Mouse (Mus musculus): ENCODE measurements at regions not wholly inside any gene's neighbourhood (a gene's known extent, or its start where the extent isn't known, plus 50 kb on each side); places are given as distances from the start of the nearest gene placed in this dataset.

DNA sequence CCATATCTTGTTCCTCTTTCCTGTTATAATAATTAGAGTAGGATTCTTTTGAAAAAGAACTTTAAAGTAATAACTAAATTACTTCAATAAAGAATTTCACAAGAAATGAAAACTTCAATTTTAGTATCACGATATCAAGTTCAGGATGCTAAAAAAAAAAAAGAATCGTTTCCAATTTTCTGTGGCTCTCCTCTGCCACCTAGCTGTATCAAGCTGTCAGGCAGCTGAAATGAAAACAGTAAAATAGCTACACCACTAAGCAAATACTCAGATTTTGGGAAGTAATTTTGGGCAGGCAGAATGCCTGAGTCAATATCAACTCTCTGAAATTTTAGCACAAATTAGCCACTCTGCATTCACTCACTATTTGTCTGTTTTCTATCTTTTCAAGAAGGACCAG is 694.5 kb upstream of the Arrdc3 start:
- no peak for DNase-seq (ENCODE audit: low spot score)

DNA sequence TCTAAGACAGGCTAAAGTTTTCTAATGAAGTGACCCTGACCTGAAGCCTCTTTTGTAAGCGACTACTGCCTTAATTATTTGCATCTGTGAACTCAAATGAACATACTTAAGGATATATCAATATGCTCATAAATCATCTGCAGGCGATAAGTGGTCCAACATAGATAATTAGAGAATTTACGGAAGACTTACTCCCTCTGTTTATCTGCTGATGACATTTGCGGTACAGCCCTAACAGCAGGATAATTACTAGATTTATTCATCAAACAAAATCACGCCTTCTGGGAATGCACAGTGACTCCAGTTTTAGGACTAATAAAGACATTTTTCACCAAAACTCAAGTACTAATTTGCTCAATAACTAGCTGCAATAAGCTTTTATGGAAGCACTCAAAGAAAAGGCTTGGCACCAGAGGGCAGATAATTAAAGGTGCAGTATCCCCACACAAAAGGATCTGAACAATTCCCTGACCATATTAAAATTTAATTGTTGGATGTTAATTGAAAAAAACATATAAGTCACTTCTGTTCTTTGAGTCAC is 688.0 kb upstream of the Arrdc3 start:
- no peak for DNase-seq (ENCODE audit: low spot score)

DNA sequence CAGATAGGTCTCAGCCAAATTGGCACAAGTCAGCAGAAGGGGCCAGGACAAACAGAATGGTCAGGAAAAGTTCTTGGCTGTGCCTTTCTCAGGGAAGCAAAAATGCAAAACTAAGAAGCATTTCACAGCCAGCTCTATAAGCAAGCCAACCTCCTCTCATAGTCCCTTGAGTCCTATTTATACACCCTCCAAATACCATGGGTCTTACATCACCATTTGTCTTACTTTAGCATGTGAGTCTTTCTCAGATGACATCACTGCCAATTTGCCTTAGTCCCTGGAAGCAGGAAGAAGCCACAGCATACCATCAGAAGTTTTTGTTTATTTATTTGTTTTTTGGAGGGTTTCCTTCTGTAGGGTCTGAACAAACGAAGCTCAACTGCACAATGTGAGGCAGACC is 659.1 kb upstream of the Arrdc3 start:
- no peak for DNase-seq (ENCODE audit: low spot score)

DNA sequence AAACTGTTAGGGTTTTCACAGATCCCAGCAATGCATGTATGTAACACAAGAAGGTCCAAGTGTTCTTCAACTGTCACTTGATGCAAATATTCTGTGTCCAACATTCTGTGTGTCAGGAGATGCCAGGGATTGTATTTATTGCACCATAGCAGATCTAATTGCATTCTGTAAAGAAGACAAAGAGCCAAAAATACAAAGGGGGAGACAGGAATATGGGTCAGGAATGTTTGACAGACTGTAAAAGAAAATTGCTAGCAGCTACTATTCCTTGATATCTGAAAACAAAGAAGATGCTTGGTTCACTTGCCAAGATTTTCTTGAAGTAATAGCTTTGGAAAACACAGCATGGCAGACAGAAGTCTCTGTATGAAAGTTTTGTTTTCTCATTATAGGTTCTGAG is 651.8 kb upstream of the Arrdc3 start:
- no peak for DNase-seq (ENCODE audit: low spot score)

DNA sequence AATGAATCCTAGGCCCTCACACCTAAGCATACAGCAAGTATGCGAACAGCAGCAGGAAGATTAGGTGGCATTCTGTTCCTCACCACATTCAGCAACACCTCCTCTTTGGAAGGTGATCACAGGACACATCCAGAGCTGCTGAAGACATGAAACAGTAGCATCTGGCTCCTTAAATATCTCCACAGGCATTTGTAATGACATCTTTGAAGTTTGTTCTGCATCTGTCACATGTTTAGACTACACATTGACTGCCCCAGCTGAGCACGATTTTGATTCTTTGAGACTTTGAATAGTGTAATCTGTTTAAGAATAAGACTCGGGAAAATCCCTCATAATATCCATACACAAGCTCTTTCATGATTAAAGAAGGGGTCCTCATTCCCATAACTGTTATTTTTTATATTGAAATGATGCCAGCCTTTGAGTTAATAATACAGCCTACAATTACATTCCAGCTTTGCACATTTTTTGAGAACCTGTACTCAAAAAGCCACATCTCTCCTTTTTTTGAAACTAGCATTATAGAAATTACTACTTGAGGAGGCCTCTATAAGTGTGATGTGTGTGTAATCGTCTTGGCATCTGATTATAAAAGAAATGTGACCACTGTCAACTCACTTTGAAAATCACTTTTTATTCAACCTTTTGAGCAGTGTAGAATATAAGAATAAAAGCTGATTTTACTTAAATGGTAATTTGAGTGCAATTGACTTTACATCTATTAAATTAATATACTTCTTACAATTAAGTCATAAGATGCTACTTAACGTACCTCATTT is 647.7 kb upstream of the Arrdc3 start:
- DNase-seq (ENCODE audit: low spot score): no peak

DNA sequence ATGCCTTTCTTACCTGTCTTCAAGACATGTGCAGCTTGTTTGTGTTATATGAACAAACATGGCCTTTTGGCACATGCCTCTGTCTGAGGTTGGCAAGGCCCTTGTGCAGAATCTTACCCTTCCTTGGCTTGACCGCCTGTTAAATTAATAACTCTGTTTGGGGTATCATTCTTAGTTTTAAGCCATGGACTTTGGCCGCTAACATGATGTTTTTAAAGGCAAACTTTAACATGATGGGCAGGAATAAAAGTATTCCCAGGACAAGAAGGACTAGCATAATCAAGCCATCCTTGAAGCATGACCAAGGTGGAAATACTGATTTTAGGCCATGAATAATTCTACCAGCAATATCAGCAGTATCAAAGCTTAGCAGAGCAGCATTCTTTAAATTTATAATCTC is 620.4 kb upstream of the Arrdc3 start:
- no peak for DNase-seq (ENCODE audit: low spot score)

DNA sequence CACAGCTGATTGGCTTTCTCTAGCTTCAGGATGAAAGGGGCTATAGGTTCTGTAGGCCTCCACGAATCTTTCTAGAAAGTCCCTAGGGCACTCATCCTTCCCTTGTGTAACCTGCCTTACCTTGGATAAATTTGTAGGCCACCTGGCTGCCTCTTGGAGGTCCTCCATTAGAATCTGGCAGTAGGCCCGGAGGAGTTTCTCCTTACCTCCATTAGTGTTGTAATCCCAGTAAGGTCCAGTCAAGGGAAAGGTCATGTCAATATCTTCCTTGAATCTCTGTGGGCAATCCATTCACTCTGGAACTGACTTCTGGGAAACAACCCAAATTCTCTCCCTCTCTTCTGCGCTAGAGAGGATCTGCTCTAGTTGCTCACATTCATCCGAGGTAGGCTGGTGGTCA is 616.1 kb upstream of the Arrdc3 start:
- DNase-seq (ENCODE audit: low spot score): no peak

DNA sequence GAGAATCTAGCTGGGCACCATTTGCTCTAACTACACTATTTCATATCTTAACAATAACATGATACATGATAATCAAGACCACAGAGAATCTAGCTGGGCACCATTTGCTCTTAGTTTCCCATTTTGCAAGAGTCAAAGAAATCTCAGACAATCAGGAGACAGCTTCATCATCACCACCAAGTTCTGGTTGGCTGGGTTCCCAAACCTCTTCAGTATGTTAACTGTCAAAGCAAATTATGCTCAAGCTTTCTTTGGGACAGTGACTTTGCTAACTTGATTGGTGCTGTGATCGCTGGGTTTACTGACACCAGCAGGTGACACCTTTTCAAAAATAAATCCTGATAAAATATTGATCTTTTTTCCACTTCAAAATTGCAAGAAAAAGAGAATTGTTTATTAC is 609.2 kb upstream of the Arrdc3 start:
- DNase-seq (ENCODE audit: low spot score): no peak

DNA sequence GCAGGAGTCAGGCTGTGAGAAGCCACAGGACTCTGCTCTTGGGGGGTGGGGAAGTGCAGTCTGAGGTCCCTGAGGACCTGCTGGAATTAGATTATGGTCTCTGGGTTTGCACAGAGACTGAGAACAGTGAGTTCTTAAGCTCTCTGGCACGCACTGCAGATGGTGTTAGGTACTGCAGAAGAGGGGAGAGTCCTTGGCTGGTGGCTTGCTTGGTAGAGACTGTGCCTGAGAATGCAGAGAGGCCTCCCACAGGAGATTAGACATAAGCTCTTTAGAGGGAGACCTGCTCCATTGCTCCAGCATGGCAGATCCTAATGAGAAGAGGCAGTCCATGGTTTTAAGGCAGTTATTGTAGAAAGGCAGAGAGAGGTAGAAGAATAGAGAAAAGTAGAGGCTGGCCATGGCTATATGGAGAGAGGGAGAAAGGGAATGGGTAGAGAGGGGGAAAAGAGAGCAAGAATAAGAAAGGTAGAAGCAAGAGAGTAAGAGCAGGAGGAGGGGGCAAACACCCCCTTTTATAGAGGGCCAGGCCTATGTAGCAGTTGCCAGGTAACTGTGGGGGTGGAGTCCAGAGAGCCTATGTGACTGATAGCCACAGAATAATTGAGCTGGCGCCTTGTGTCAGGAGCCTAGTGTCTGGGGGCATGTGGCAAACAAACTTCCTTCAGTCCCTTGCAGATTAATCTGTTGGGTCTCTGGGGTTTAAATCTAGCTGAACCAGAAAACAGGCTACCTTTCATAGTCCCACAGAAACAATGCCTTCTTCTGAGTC is 591.3 kb upstream of the Arrdc3 start:
- DNase-seq (ENCODE audit: low spot score): no peak

DNA sequence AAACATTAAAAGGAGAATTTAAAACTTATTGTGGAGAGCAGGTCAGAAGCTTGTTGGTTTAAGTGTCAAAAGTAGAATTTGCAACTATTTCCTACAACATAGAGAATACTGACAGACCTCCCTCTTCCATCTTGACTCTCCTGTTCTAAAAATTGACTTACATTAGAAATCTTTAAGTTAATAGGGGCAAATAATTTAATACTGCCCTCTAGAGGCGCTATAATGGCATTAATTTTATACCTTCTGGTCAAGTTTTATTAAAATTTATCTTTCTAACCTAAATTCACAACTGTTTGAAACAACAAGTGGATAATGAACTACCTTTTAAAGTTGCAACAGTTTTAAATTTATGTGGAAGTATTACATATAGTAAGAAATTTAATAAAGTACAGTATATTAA is 587.5 kb upstream of the Arrdc3 start:
- DNase-seq (ENCODE audit: low spot score): no peak

DNA sequence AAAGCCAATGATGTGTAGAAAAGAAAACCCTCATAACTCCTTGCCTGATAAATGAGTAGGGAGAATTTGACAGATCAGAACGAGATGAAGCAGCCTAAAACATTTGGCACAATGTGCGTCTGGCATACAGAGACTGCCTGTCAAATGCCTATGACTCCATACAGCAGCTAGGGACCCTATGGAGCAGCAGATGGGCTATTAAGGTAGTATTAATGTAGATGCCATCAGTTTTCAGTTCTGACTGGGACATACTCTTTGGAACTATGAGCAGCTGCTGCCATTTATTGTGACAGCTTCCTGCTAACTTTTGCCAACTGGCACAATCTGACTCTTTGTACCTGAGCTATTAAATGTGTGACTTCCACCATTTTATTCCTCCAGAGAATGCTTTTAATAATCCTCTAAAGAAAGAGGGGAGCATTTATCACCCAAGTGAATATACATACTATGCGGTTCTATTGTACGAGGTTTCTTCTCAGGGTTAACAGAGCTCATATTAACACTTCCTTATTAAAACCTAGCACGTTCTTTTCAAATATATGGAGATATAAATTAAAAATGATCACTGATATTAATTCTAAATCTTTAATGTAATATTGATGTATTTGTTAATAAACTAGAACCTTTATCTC is 549.0 kb upstream of the Arrdc3 start:
- DNase-seq (ENCODE audit: low spot score): no peak

DNA sequence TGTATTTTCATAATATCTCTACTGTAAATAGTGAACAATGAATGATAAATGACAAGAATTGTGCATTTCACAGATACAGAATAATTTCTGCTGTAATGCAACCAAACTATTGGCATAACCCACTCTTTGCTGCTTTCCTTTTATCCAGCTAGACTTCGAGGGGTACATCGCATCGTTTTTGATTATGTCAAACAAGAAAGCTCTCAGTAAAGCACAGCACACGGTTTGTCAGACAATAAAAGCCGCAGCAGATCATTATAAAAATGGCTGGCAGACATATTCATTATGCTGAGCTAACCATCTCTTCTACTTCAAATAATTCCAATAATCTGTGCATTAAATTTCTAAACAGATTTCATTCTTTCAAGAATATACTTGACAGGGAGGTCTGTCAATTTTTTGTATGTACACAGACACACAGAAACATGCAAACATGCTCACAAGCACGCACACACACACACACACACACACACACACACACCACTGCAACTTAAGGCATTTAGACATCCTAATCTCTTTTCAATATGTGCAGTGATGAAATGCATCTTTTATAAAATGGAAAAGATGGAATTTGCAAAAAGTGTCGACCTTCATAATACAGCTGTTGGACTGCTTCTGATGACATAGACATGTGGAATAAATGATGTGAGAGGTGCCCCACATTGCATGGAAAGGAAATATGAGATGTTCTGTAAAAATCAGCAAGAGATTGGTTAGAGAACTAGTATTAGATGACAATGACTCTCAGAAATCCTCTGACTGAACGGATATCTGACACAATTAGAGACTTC is 548.1 kb upstream of the Arrdc3 start:
- DNase-seq (ENCODE audit: low spot score): no peak

DNA sequence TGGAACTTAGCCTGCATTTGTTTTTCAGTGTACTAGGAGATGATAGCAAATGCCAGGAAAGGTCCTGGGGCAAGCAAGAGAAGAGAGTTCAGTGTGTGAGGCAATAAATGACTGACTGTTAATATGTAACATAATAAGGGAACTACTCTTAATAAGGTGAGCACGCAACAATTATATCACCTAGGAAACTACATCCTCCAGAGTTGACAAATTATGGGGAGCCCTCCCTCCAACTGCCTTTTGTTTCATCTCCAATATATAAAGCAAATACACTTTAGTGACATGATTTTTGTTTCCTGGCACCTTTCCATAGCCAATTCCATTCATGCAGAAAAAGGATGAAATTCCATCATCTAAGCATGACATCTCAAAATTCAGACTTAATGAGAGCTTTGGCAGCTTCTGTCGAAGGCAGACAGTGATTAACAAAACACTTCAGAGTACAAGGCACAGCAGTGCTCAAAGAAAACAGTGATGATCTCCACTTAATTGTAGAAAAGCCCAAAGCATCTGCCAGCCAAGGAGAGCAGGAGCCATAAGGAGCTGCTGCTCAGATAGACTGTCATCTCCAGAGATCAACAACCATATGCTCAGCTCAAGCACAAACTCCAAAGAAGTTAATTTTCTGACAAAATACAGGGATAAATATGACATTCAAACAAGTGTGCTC is 536.1 kb upstream of the Arrdc3 start:
- DNase-seq (ENCODE audit: low spot score): no peak

DNA sequence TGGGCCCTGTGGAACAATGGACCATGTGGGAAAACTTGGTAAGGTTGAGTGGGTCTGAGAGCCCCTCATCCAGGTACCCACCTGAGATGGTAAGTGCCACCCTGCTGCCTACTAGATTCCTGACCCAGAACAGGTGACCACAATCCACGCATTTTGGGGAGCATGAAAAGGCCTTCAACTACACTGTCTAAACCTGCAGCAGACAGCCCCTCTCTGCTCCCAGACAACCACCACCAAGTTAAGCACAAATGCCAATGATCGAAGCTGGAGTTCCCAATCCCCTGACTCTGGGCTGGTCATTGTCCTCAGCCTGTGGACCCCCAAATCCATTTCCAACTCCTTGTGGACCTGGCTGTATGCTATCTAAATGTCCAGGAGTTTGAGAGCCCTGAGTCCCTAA is 517.2 kb upstream of the Arrdc3 start:
- DNase-seq (ENCODE audit: low spot score): no peak

DNA sequence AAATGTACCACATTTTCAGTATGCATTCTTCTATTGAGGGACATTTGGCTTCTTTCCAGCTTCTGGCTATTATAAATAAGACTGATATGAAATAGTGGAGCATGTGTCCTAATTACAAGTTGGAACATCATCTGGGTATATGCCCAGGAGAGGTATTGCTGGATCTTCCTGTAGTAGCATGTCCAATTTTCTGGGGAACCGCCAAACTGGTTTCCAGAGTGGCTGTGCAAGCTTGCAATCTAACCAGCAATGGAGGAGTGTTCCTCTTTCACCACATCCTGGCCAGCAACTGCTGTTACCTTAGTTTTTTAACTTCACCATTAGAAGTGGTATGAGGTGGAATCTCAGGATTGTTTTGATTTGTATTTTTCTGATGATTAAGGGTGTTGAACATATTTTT is 512.7 kb upstream of the Arrdc3 start:
- no peak for DNase-seq (ENCODE audit: low spot score)

DNA sequence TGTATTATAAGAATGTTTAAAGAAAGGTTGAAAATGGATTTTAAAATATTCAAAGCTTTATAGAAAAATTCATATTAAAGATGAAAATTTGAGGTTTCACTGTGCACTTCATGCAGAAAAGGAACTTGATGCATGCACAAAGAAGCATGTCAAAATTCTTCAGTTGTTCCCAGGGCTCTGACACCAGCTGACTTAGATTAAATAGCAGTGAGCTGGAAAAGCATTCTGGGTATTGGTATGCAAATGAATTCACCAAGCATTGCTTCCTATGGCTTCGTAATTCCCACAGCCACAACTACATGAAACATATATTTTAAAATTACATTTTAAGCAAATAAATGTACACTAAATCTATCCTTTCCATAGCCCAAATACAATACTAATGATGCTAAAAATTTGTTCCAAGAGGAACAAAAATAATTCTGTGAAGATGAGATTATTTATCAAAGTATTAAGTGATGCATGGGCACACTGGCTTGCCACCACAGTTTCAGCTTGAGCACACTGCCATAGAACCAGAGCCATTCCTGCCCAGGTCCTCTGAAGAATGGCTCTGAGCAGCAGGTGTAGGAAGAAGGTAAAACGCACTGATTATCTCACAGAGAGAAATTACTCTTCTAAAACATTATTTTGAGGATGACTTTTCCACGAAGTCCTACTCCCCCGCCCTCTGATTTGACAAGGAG is 501.8 kb upstream of the Arrdc3 start:
- DNase-seq (ENCODE audit: low spot score): no peak

DNA sequence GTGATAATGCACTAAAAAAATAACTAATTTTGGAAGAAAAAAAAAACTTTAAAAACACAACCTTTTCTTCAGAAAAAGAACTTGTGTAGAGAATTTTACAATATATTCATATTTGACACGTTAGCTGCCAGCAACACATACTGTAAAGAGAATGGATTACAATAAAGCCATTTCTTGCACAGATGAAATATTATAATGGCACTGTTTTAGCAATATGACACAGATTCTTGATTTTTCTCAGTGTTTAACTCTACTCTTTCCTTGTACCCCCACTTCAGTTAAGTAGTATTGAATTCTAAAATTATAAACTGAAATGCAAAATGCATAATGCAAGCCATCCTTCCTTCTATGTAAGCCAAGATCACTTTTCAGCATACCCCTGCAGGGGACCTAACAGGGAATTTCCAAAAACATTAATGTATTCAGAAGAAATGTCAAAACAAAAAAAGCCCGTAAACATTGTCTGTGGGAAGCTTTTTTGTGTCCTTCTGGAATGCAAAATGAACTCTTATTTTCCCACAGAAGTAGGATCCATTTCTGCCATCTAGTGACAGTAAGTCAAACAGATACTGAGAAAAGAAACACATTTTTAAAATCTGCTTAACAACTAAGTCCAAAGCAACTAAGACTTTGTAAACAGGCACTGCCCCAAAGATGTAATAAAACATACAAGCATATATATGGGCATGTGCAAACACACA is 501.1 kb upstream of the Arrdc3 start:
- no peak for DNase-seq (ENCODE audit: low spot score)

DNA sequence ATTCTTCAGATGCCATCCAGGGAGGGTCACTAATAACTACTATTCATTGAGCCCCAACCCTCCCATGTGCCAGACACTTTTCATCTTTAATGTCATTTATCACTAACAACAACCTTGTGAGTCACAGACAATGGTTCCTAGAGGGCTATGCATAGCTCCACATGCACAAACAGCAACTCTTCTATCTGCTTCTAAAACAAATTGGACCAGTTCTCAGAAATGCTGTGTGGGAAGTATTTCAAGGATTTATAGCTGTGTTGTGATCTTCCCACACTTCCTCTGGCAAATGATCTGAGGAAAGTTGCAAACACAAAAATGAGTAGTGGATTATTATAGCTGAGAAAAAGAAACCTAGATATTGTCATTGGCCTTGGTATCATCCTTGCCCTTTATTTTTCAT is 474.3 kb upstream of the Arrdc3 start:
- DNase-seq (ENCODE audit: low spot score): no peak

DNA sequence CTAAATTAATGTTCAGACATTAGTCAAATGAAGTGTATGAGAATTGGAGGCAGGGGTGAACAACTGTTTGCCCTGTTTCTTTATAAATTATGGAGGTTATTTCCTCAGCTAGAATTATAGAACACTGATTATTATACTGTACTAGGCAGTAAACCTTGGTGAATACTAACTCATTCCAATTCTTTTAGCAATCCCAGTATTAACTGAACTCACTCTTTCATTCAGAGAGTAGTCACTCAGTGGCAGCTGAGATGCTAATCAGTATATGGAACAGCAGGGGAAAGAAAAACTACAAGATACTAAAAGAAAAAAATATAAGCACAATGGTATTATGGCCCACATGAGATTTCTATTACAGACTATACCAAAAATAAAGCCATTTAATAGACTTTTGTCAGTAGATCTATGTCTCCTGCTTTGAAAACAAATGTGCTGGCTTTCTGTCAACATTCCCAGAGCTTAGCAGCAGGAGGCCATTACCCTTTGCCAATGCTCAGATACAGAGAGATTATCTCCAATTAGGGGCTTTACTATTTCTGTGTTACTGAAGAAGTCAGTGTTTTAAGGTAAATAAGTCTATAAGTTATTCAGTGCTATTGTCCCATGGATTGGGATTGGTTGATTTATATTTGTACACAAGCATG is 473.3 kb upstream of the Arrdc3 start:
- no peak for DNase-seq (ENCODE audit: low spot score)

Data from left cerebral cortex, adult 11 months (tissue).